Mouse (Mus musculus): Measurements from ENCODE around the gene Tacc3.

DNA sequence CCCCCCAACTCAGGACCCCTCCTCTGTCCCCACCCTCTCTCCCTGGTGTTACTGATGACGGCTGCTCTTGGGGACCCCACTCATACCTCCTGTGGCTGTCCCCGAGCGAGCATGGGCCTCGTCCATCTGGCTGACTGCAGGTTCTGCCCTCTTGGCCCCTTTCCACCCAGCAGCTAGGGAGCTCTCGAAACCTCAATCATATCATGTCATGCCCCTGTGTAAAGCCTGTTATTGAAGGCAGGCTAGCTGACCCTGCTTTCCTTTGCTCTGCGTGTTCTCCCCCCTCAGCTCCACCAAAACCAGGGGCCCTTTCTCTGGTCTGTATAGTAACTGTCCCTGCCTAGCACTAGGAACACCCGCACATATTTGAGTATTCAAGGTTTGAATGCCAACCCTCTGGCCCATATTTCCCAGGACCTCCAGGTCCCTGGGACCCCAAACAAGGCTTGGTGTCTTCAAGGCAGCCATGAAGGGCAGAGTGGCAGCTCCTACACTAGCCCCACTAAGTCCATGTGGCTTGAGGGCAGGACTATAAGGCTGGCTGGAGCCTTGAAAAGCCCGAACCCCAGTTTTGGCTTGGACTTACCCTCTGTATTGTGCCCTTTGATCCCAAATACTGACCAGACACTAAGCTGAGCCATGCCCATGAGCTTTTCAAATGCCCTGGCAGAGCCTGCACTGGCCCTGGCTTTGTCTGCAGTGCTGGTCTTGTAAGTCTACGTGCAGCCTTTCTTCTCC, 47.9 kb downstream of the Tacc3 start:
- TF ChIP-seq CTCF (IDR thresholded peaks at IDR 0.05; ENCODE audit: borderline replicate concordance, extremely low read depth, insufficient read depth, insufficient read length) (no peak), POLR2A (IDR thresholded peaks at IDR 0.05; ENCODE audit: borderline replicate concordance, extremely low read depth, insufficient read depth, insufficient read length, poor library complexity, severe bottlenecking) (no peak)

Data from brain, embryonic 14.5 days (tissue).